Comparison of ENCODE assay signal across 19 mouse cellular contexts in the genomic region with DNA sequence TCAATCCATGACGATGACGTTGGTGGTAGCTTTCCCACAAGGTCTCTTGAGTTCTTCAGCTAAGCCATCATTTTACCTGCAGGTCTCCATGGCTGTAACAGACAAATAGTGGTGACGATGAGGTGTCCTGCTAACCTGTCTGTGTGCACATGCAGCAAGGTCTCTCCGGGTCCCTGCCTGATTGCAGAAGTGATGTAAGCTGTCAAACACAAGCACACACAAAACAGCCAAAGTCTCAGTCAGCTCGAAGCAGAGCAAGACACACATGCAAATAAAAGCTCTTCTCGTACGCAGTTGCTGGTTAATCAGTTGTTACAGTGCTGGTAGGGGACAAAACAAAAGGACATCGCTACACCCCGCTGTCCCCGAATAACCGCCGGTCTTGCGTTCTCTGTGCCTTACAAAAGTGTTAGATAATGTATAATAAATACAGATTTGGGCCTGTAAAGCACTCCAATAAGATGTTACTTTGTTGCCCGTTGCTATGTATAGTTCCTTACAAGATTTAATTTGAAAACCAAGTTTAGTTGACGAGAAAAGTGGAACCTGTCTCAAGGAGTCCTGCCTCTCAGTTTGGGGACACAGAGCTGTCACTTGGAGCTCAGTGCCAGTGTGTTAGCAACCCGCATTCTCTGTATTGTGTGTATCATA. TPM values are rescaled to one million over a fixed set of nuclear protein-coding genes. Genes with fewer than 3 reads are reported as not detected.
DNase-seq lines count a peak whose midpoint lies in the region; ATAC-seq and TF ChIP-seq lines count a peak whose summit lies in the region.
"Had no signal": no experiment of that assay in that cellular context is flagged by ENCODE, and none has a peak within 500 bp of the region (broad histone marks: within the 10 kb centered on the region; RNA-seq: fewer than 3 reads in every experiment).

No protein-coding gene starts in this region.

- H3K4me1 ChIP-seq in heart, embryonic 15.5 days (replicated peaks), result peaks cover 35% of the 10 kb centered on the region
- peaks cover 19% of the 10 kb centered on the region for H3K4me1 ChIP-seq in lung, postnatal 0 days (ENCODE audit: insufficient read depth, low read depth, low read length)
- H3K4me1 ChIP-seq in lung, adult 2 months (ENCODE audit: control insufficient read depth, insufficient read depth, low read length), result peaks cover 11% of the 10 kb centered on the region
- peaks cover 13% of the 10 kb centered on the region for H3K4me1 ChIP-seq in liver, embryonic 16.5 days (ENCODE audit: control insufficient read depth, low read depth, low read length)
- H3K4me1 ChIP-seq in cerebellum, adult 2 months (ENCODE audit: control insufficient read depth, insufficient read depth, low read length), result no peaks in the 10 kb centered on the region
- H3K4me1 ChIP-seq: embryonic facial prominence, embryonic 15.5 days; forebrain, embryonic 13.5 days; midbrain, embryonic 13.5 days had no signal

- no peak overlapping the region for H3K4me2 ChIP-seq in heart, embryonic 15.5 days
- H3K4me2 ChIP-seq in lung, postnatal 0 days (replicated peaks; ENCODE audit: low read depth, low read length), result no peak overlapping the region
- peak overlapping the region; percentile 1; the same call in 1 of the 2 replicates for H3K4me2 ChIP-seq in liver, embryonic 16.5 days (ENCODE audit: low read depth, low read length)
- H3K4me2 ChIP-seq: embryonic facial prominence, embryonic 15.5 days; forebrain, embryonic 13.5 days; hindbrain, embryonic 14.5 days; midbrain, embryonic 13.5 days had no signal

- H3K27me3 ChIP-seq in heart, embryonic 15.5 days, result no peaks in the 10 kb centered on the region
- H3K27me3 ChIP-seq in lung, postnatal 0 days (replicated peaks; ENCODE audit: insufficient read depth, low read length), result no peaks in the 10 kb centered on the region
- no peaks in the 10 kb centered on the region for H3K27me3 ChIP-seq in liver, embryonic 16.5 days (ENCODE audit: control insufficient read depth, insufficient read depth, low read depth, low read length)
- H3K27me3 ChIP-seq in cerebellum, adult 2 months (ENCODE audit: control insufficient read depth, insufficient read depth, low read length), result no peaks in the 10 kb centered on the region
- H3K27me3 ChIP-seq: embryonic facial prominence, embryonic 15.5 days; forebrain, embryonic 13.5 days; midbrain, embryonic 13.5 days had no signal

- no peak for TF ChIP-seq POLR2A in lung, adult 2 months (IDR thresholded peaks at IDR 0.05; ENCODE audit: borderline replicate concordance, extremely low read depth, low read depth, low read length)
- no peak for TF ChIP-seq POLR2A in cerebellum, adult 2 months (IDR thresholded peaks at IDR 0.05; ENCODE audit: borderline replicate concordance, insufficient read depth, low read length)

- peak overlapping the region; percentile 93 for H3K27ac ChIP-seq in heart, embryonic 15.5 days
- peak overlapping the region; percentile 58; the same call in 1 of the 2 replicates for H3K27ac ChIP-seq in lung, postnatal 0 days (ENCODE audit: low read length)
- H3K27ac ChIP-seq in liver, embryonic 16.5 days (ENCODE audit: low read length), result peak overlapping the region; percentile 82
- no peak overlapping the region for H3K27ac ChIP-seq in cerebellum, adult 2 months (ENCODE audit: insufficient read depth, low read length)
- H3K27ac ChIP-seq: embryonic facial prominence, embryonic 15.5 days; forebrain, embryonic 13.5 days; hindbrain, embryonic 14.5 days; midbrain, embryonic 13.5 days had no signal

- TF ChIP-seq EP300 in lung, postnatal 0 days (IDR thresholded peaks at IDR 0.05), result no peak

- 89% methylated on average over 16 of the region's 16 CpGs for WGBS in heart, embryonic 15.5 days
- 82% methylated on average over 16 of the region's 16 CpGs for WGBS in lung, postnatal 0 days
- 87% methylated on average over 16 of the region's 16 CpGs for WGBS in lung, adult 2 months
- WGBS in liver, embryonic 16.5 days (ENCODE audit: insufficient replicate concordance), result 62% methylated on average over 16 of the region's 16 CpGs
- whole genome bisulfite sequencing in cerebellum, adult 2 months, result 77% methylated on average over 16 of the region's 16 CpGs

- H3K4me3 ChIP-seq in heart, embryonic 15.5 days, result no peak overlapping the region
- no peak overlapping the region for H3K4me3 ChIP-seq in lung, postnatal 0 days (ENCODE audit: low read depth, low read length)
- H3K4me3 ChIP-seq in lung, adult 2 months (replicated peaks; ENCODE audit: extremely low read depth, low read depth, low read length), result no peak overlapping the region
- no peak overlapping the region for H3K4me3 ChIP-seq in liver, embryonic 16.5 days (ENCODE audit: low read depth, low read length)
- H3K4me3 ChIP-seq in cerebellum, adult 2 months (replicated peaks; ENCODE audit: insufficient read depth, low read depth, low read length), result no peak overlapping the region
- H3K4me3 ChIP-seq: embryonic facial prominence, embryonic 15.5 days; forebrain, embryonic 13.5 days; heart, adult 2 months; midbrain, embryonic 13.5 days had no signal

- ATAC-seq in heart, embryonic 15.5 days (replicated peaks; ENCODE audit: insufficient number of reproducible peaks, insufficient read depth, low FRiP score, low read depth), result no peak
- ATAC-seq in lung, postnatal 0 days, result no peak
- ATAC-seq in liver, embryonic 16.5 days (ENCODE audit: low read depth), result peak; percentile 73
- no peak for ATAC-seq in cerebellum, adult (ENCODE audit: insufficient number of reproducible peaks, low FRiP score, low TSS enrichment)
- ATAC-seq: forebrain, embryonic 13.5 days; midbrain, embryonic 13.5 days had no signal

- DNase-seq in heart, adult 18-20 months, result no peak
- no peak for DNase-seq in lung, postnatal 0 days (ENCODE audit: low spot score)
- DNase-seq in lung, adult 2 months, result no peak
- no peak for DNase-seq in cerebellum, postnatal 25 days
- DNase-seq in cerebellum, adult 2 months, result no peak
- DNase-seq: B cell, adult 2 months; cerebellum, adult 11-12 months; heart, adult 2 months; kidney, adult 2 months; kidney, postnatal 36 days; right cerebral cortex, adult 18-20 months; thymus, postnatal 25 days had no signal

- H3K36me3 ChIP-seq in heart, embryonic 15.5 days, result no peaks in the 10 kb centered on the region
- no peaks in the 10 kb centered on the region for H3K36me3 ChIP-seq in lung, postnatal 0 days (ENCODE audit: insufficient read depth, low read length)
- H3K36me3 ChIP-seq in liver, embryonic 16.5 days (ENCODE audit: control insufficient read depth, insufficient read depth), result no peaks in the 10 kb centered on the region
- H3K36me3 ChIP-seq: embryonic facial prominence, embryonic 15.5 days; midbrain, embryonic 13.5 days had no signal

- H3K9ac ChIP-seq in heart, embryonic 15.5 days, result no peak overlapping the region
- H3K9ac ChIP-seq in lung, postnatal 0 days (replicated peaks; ENCODE audit: low read depth), result no peak overlapping the region
- H3K9ac ChIP-seq in liver, embryonic 16.5 days (ENCODE audit: low read depth, low read length), result no peak overlapping the region
- H3K9ac ChIP-seq: embryonic facial prominence, embryonic 15.5 days; forebrain, embryonic 13.5 days; hindbrain, embryonic 14.5 days; midbrain, embryonic 13.5 days had no signal

- no peak for TF ChIP-seq CTCF in lung, postnatal 0 days (IDR thresholded peaks at IDR 0.05)
- TF ChIP-seq CTCF in lung, adult 2 months (IDR thresholded peaks at IDR 0.05; ENCODE audit: insufficient read depth, low read length), result no peak
- no peak for TF ChIP-seq CTCF in cerebellum, adult 2 months (IDR thresholded peaks at IDR 0.05; ENCODE audit: borderline replicate concordance, insufficient read depth, low read depth, low read length)

- no peaks in the 10 kb centered on the region for H3K9me3 ChIP-seq in heart, embryonic 15.5 days (replicated peaks)
- H3K9me3 ChIP-seq in lung, postnatal 0 days (ENCODE audit: low read length), result no peaks in the 10 kb centered on the region
- no peaks in the 10 kb centered on the region for H3K9me3 ChIP-seq in liver, embryonic 16.5 days (replicated peaks; ENCODE audit: control insufficient read depth, low read length)
- H3K9me3 ChIP-seq: embryonic facial prominence, embryonic 15.5 days; forebrain, embryonic 13.5 days; midbrain, embryonic 13.5 days had no signal

RNA-seq across cellular contexts. Expression of a gene that starts 43.2 kb away (rescaled TPM):
- polyA plus RNA-seq in heart, embryonic 15.5 days (2015; fragmentation: Nextera tagmentation; extraction: Ambion mirVana), result 158 and 170 TPM in 2 replicates
- 100 to 1,000 TPM; 194 to 206 TPM for total RNA-seq in heart, adult 18-20 months (2021)
- polyA plus RNA-seq in lung, postnatal 0 days (2015; fragmentation: Nextera tagmentation; extraction: Ambion mirVana), result 66.6 and 75.3 TPM in 2 replicates
- 23.0 and 37.9 TPM in 2 replicates for polyA plus RNA-seq in lung, adult 2 months (2012; rRNA removed)
- 37.9 and 38.8 TPM in 2 replicates for polyA plus RNA-seq in liver, embryonic 16.5 days (2015; fragmentation: Nextera tagmentation; extraction: Ambion mirVana)
- polyA plus RNA-seq in cerebellum, adult 2 months (2012; rRNA removed), result 93.6 and 103 TPM in 2 replicates
